Mouse (Mus musculus) heart, adult 2 months (tissue): Measurements from ENCODE around the gene Ptprm. TPM values are rescaled to one million over a fixed set of nuclear protein-coding genes. Genes with fewer than 3 reads are reported as not detected.

Source experiments
- DNase-seq, 2 experiments: peaks; one replicate each; pipeline ENCODE4 v3.0.0; 2021
- H3K27ac ChIP-seq: fragments of 200-600 bp; 2 replicates; pipeline ENCODE4 v1.8.1; 2022
- H3K27me3 ChIP-seq: fragments of 200-500 bp; 2 replicates; pipeline ENCODE4 v1.6.1; 2012; ENCODE audit warnings: mild to moderate bottlenecking, low read length, inconsistent platforms, mixed read lengths; ENCODE audit not compliant: control insufficient read depth, insufficient read depth
- H3K36me3 ChIP-seq: fragments of 200-500 bp; 2 replicates; pipeline ENCODE4 v1.6.1; 2012; ENCODE audit warnings: low read length, inconsistent platforms; ENCODE audit not compliant: control insufficient read depth, insufficient read depth
- H3K4me1 ChIP-seq: fragments of 200-500 bp; 2 replicates; pipeline ENCODE4 v1.6.1; 2011; ENCODE audit warnings: low read length; ENCODE audit not compliant: control insufficient read depth, insufficient read depth
- H3K4me3 ChIP-seq: fragments of 200-600 bp; 2 replicates; pipeline ENCODE4 v1.8.1; 2022
- H3K79me2 ChIP-seq: fragments of 200-500 bp; replicated peaks from 2 replicates; pipeline ENCODE4 v1.6.1; 2012; ENCODE audit warnings: mild to moderate bottlenecking, inconsistent platforms, low read length, moderate library complexity, mixed read lengths; ENCODE audit not compliant: control insufficient read depth, insufficient read depth
- H3K9ac ChIP-seq: fragments of 200-500 bp; 2 replicates; pipeline ENCODE4 v1.6.1; 2012; ENCODE audit warnings: low read depth, mild to moderate bottlenecking, control low read depth, inconsistent platforms, low read length, mixed read lengths
- CTCF ChIP-seq: fragments of 200-600 bp; IDR thresholded peaks from 2 replicates; pipeline ENCODE4 v1.8.1; 2022; ENCODE audit warnings: antibody characterized with exemption, mild to moderate bottlenecking, moderate library complexity
- EP300 ChIP-seq: fragments of 200-500 bp; IDR thresholded peaks from 2 replicates; pipeline ENCODE4 v1.6.1; 2011; ENCODE audit warnings: low read depth, low read length, control low read depth; ENCODE audit not compliant: insufficient read depth
- POLR2A ChIP-seq: fragments of 200-500 bp; IDR thresholded peaks from 2 replicates; pipeline ENCODE4 v1.6.1; 2011; ENCODE audit warnings: mild to moderate bottlenecking, low read depth, low read length, control low read depth; ENCODE audit not compliant: insufficient read depth
- WGBS: fragments of 180-500 bp; shearing (Covaris S2); methylation state at CpG from one replicate; pipeline ENCODE4 v1.1.7; 2018; 5-methylcytosine and 5-hydroxymethylcytosine counted together
- intact Hi-C: fragments of 180-260 bp; cut with DNase I; formaldehyde crosslinking; loops from one replicate; pipeline ENCODE4 v1.15.1; 2025
- polyA plus RNA-seq: library from polyadenylated mRNA; depleted of rRNA; stranded (reverse); fragments of >200 nt; gene quantifications from 2 replicates; pipeline ENCODE4 v1.2.3, GENCODE M21; 2012
- total RNA-seq, 2 experiments: library from RNA; stranded (reverse); gene quantifications; 2 replicates each; pipeline ENCODE4 v1.2.3; 2021

Ptprm gene
- total and polyA plus RNA-seq, 3 experiments = 34.6 to 88.5 (median 78.9) TPM

DNA sequence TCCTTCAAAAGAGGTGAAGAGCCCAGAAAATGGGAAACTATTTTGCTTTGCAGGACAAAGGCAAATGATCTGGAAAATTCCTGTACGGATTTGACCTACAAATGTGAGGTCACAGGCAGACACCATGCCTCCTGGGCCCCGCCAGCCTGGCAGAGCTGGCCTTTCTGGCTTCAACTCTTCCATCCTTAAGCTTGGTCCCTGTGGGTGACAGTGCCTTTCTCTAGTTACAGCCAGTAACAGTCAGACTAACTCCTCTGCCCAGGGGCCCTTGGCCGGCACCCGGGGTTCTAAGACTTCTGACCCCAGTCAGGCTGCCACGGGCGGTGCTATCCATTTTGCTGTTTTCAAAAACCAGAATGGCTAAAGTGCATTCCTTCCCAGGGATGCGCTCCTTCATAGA lies 217.4 kb downstream of the Ptprm start:
- H3K36me3 ChIP-seq = peaks cover 9% of the 10 kb centered on the region
- intact Hi-C loops = loop anchor here (5.0 to 10.0 kb wide), 2 partner anchors 35 to 152 kb away; no protein-coding TSS in a partner anchor
- peaks cover 20% of the 10 kb centered on the region for H3K4me1 ChIP-seq
- no peak overlapping the region for H3K4me3 ChIP-seq
- DNase-seq = no peak
- no peak for TF ChIP-seq POLR2A
- TF ChIP-seq EP300 = no peak
- TF ChIP-seq CTCF = no peak
- 58% methylated on average over 7 of the region's 7 CpGs for WGBS
- H3K27ac ChIP-seq = peak overlapping the region; percentile 70
- H3K79me2 ChIP-seq = 0 out of 2 replicates have a peak, but pooled peaks cover 6% of the 10 kb centered on the region
- no peaks in the 10 kb centered on the region for H3K27me3 ChIP-seq
- H3K9ac ChIP-seq = no peak overlapping the region

DNA sequence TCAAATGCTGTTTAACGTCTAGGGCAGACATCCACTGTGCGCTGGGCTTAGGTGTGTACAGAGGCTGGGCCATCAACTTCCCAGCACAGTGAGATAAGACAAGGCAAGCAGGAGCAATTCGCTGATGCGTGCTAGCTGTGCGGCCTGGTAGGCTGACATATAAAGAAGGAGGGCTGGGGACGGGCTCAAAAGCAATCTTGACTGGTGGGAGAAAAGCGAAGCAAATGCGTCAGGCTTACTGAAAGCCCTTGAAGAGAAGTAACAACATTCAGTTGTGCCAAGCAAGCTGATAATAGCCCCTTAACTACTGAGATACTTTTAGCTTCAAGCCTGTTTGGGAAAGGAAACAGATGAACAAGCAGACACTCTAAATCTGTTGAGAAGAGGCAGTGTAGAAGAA lies 217.8 kb downstream of the Ptprm start:
- intact Hi-C loops = loop anchor here (5.0 to 10.0 kb wide), 2 partner anchors 36 to 152 kb away; no protein-coding TSS in a partner anchor
- H3K27me3 ChIP-seq = no peaks in the 10 kb centered on the region
- no peak overlapping the region for H3K4me3 ChIP-seq
- H3K4me1 ChIP-seq = peaks cover 20% of the 10 kb centered on the region
- peak in 1 of 2 experiments; percentile 42 for DNase-seq
- peak overlapping the region; percentile 70 for H3K27ac ChIP-seq
- H3K79me2 ChIP-seq = 0 out of 2 replicates have a peak, but pooled peaks cover 6% of the 10 kb centered on the region
- peak overlapping the region; percentile 16; the same call in 1 of the 2 replicates for H3K9ac ChIP-seq
- peaks cover 12% of the 10 kb centered on the region for H3K36me3 ChIP-seq
- no peak for TF ChIP-seq CTCF
- TF ChIP-seq EP300 = no peak
- TF ChIP-seq POLR2A = no peak
- 33% methylated on average over 8 of the region's 8 CpGs for WGBS

DNA sequence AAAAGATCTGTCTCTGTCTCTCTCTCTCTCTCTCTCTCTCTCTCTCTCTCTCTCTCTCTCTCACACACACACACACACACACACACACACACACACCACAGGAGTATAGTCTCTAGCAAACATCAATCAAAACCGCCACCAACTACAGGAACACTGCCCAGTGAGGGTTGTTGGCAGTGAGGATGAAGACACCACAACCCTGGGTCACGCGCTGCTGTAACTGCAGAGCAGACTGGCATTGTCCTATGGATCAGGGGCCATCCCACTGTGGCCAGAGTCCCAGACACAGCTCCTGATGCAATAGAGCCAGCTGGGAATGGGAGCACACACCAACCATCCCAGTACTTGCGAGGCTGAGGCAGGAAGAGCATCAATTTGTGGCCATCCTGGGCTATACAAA lies 220.0 kb downstream of the Ptprm start:
- 43% methylated on average over 4 of the region's 4 CpGs for WGBS
- Histone ChIP-seq H3K36me3 (peaks cover 14% of the 10 kb centered on the region), H3K27me3 (no peaks in the 10 kb centered on the region), H3K4me3 (no peak overlapping the region), H3K79me2 (0 out of 2 replicates have a peak, but pooled peaks cover 6% of the 10 kb centered on the region), H3K27ac (peak overlapping the region; percentile 53), H3K9ac (no peak overlapping the region), H3K4me1 (peaks cover 21% of the 10 kb centered on the region)
- DNase-seq = no peak
- TF ChIP-seq CTCF (no peak), POLR2A (no peak), EP300 (no peak)
- intact Hi-C loops = loop anchor here (5.0 to 10.0 kb wide), 2 partner anchors 149 to 218 kb away; partner anchors contain the start of gene Ptprm

DNA sequence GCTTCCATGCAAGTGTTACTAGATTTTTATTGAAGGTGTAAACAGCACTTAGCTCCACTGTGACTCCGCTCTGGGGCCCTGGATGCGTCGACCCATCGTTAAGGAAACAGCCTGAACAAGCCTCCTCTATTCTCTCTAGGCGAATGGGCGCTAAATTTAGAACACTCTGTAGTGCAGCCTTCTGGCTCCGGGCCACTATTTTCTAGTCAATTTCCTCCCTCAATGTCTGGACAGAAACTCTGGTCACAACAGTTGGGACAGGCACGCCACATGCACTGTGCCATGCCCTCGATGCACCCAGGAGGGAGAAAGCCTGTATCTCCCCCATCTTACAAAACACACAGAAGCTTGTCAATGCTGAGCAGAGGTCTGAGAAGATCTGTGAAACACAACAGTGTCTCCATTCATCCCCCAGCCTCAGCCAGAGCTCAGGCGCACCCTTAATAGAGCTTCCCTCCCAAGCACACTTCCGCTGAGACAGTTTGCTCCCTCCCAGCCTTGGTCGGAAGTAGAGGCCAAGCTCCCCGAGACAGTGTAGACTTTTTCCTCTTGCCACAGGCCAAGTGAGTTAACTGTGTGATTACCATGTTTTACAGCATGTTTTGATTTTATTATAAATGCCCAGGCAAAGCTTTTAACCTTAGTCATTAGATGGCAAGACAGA lies 220.7 kb downstream of the Ptprm start:
- peak; percentile 75 to 84 for DNase-seq
- H3K27ac ChIP-seq = peak overlapping the region; percentile 79
- H3K9ac ChIP-seq = no peak overlapping the region
- peaks cover 14% of the 10 kb centered on the region for H3K36me3 ChIP-seq
- TF ChIP-seq EP300 (0 out of 2 replicates have a peak, but pooled peaks have one; percentile 26), CTCF (no peak), POLR2A (0 out of 2 replicates have a peak, but pooled peaks have one; percentile 10)
- H3K79me2 ChIP-seq = peaks cover 3% of the 10 kb centered on the region; the same call in 1 of the 2 replicates
- no peak overlapping the region for H3K4me3 ChIP-seq
- H3K27me3 ChIP-seq = no peaks in the 10 kb centered on the region
- H3K4me1 ChIP-seq = peaks cover 18% of the 10 kb centered on the region
- 4% methylated on average over 13 of the region's 13 CpGs for WGBS
- intact Hi-C loops = loop anchor here (5.0 to 10.0 kb wide), 2 partner anchors 149 to 219 kb away; partner anchors contain the start of gene Ptprm

DNA sequence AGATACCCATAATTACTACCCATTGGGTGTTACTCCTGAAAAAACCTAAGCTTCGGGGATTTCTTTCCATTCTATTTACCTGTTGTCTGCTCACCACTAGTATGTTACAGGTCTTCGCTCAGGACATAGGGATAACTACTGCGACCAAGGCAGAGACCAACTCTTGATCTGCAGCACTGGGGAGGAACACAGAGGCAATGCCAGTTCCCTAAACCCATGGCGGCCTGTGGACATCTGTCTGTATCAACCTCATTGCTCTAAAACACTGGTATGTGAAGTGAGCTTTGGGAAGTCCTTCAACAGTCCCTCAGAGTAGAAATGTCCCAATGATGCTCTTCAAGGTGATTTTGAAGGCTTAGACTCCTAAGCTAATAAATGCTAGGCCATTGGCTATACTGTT lies 221.2 kb downstream of the Ptprm start:
- TF ChIP-seq POLR2A (no peak), EP300 (no peak), CTCF (no peak)
- Histone ChIP-seq H3K4me3 (no peak overlapping the region), H3K79me2 (peaks cover 2% of the 10 kb centered on the region; the same call in 1 of the 2 replicates), H3K27me3 (no peaks in the 10 kb centered on the region), H3K27ac (peak overlapping the region; percentile 79), H3K9ac (no peak overlapping the region), H3K36me3 (peaks cover 17% of the 10 kb centered on the region), H3K4me1 (peaks cover 19% of the 10 kb centered on the region)
- DNase-seq = no peak
- intact Hi-C loops = loop anchor here (5.0 to 10.0 kb wide), 2 partner anchors 148 to 219 kb away; partner anchors contain the start of gene Ptprm
- 85% methylated on average over 4 of the region's 4 CpGs for WGBS

DNA sequence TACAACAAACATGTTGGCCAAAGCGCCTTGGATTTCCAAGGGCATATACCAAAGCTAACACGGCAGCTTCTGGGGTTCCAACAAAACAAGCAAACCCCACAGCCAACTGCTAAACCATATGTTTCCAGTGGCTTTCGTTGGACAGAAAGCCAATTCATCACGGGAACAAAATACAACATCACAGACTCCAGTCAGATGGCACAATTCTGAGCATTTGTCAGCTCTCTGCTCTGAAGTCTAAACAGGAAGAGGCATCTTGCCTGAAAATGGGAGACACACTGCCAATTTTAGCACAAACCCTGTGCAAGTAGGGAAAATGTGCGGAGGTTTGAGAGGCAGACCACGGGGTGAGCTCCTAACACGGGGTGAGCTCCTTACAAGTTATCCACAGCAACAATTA lies 226.7 kb downstream of the Ptprm start:
- Histone ChIP-seq H3K27ac (peak overlapping the region; percentile 40), H3K4me3 (no peak overlapping the region), H3K27me3 (no peaks in the 10 kb centered on the region), H3K4me1 (peaks cover 22% of the 10 kb centered on the region), H3K36me3 (peaks cover 19% of the 10 kb centered on the region), H3K9ac (no peak overlapping the region), H3K79me2 (peaks cover 10% of the 10 kb centered on the region)
- TF ChIP-seq EP300 (no peak), CTCF (no peak), POLR2A (no peak)
- 46% methylated on average over 7 of the region's 7 CpGs for WGBS
- DNase-seq = no peak
- intact Hi-C loops = no loop called here
